Mouse (Mus musculus) left cerebral cortex, adult 18-20 months (tissue): ENCODE data around the gene Emc6. TPM values are rescaled to one million over a fixed set of nuclear protein-coding genes. Genes with fewer than 3 reads are reported as not detected.

Source experiments
- DNase-seq, 2 experiments: peaks; one replicate each; pipeline ENCODE4 v3.0.0; 2021 to 2022; ENCODE audit warnings: low spot score in 2 of 2, mixed read lengths in 1 of 2
- total RNA-seq, 2 experiments: library from RNA; stranded (reverse); gene quantifications; 2 replicates each; pipeline ENCODE4 v1.2.3; 2021

The Emc6 gene
- total RNA-seq, 2 experiments from 2014 or later, result 48.0 to 53.3 TPM

DNA sequence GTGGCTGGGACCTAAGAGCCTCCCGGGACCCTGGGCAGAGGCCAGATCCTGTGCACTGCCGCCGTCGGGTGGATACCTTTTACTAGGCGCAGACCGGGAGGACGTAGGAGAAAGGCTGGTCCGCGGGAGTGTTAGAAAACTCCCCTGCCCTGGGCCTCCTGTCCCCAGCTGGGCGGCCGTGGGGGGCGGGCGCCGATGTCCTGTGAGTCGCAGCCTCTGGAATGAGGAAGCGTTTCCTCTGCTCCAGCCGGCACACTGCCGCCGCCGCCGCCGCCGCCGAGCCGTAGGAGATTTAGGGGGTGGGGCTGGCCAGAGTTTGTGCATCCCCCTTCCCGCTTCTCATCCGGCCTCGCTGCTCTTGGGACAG is 655 bp upstream of the Emc6 start:
- DNase-seq, result peak; percentile 27 to 29

DNA sequence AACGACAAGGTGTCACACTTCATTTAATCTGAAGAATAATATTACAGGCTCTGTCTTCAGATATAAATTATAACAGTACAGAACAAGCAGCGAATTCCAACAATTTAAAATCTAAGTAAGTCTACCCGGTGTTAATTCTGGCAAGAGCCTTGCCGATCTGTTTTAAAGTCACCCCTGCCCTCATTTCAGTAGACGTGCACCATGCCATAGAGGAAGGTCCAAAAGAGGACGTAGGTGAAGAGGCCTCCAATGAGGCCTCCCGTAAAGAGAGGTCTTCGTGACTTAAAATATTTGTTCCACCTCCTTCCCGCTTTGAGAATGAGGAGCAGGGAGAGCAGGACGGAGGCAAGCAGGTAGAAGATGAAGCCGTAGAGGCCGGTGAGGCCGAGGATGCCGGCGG is 651 bp downstream of the Emc6 start:
- DNase-seq, result no peak

DNA sequence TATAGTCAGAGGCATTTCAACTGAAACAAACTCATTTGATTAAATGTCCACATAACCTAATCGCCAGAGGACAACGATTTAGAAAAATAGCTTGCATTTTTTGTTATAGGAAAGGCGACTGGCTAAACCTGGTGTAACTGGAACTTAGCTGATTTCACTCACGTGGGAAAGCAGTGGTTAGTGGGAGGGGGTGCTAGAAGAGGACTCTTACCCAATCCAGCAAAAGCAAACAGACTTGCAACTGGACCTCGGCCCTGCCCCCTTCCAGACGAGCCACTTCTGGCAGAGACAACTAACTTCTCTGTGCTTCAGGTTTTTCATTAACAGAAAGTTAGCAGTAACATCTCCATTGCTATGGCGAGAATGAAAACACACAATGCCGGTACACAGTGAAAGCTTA is 1.2 kb downstream of the Emc6 start:
- DNase-seq, result no peak

DNA sequence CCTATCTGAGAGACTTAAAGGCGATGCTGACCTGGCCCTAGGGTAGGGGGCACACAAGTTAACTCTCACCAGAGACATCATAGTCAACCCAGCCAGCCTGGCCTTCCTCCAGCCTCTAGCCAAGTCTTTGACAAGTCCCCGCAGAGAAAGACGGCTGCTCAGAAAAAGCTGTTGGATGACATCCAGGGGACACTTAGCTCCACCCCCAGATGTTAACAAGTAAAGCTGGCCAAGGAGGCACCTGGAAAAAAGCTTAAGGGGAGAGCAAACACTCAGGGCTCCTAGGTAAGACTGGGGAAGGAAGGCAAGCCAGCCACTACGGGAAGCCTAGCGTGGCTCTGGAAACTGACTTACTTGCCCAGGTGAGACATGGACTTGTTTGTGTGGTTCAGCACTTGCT is 4.7 kb downstream of the Emc6 start:
- no peak for DNase-seq

DNA sequence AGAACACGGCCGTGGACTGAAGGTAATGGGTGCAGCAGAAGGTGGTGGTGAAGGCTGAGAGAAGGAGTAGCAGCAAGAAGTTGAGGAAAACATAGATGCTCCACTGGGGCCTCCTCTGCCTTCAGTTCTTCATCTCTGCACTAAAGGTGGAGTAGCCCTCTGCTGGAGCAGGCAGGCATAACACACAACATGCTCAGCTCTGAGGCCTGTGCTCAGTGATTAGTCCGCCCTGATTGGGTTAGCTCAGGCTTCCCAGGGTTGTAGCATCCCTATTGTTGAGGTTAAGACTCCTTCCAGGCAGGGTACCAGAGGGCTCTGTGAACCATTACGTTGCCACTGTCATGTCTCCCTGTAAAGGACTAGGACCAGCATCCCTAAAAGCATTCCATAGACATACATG is 7.6 kb downstream of the Emc6 start:
- peak; percentile 63 to 70 for DNase-seq

DNA sequence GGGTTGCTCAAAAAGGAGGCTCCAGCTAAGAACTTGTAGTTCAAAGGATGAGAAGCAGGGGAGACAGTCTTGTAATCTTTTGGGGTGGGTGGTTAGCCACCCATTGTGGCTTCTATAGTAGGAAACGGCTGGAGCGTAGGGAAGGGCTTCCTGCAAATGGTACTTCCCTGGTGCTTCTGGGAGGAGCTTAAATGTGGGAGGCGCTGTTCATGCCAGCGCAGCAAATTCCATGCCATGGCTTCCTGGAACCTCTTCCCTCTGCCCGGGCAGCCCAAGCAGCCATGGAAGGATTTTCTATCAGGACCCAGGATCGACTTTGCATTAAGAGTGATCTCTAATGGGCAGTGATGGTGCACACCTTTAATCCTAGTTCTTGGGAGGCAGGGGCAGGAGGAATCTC is 8.3 kb downstream of the Emc6 start:
- no peak for DNase-seq

DNA sequence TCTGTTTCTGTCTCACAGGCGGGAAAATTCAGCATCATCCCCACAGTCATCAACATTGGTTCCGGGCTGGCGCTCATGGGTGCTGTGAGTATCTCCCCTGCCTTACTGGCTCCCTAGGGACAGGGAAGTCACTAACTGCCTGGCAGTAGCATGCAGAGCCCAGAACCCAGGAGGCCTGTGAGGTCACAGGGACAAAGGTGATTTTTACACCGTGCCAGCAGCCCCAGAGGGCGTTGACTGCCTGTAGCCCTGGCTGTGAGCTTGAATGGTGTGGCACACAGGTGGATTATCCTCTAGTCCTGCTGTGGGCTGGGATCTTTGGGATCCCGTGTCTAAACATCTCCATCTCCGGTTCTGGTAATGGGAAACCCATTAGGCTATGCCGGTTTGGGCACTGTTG is 8.8 kb downstream of the Emc6 start:
- no peak for DNase-seq

DNA sequence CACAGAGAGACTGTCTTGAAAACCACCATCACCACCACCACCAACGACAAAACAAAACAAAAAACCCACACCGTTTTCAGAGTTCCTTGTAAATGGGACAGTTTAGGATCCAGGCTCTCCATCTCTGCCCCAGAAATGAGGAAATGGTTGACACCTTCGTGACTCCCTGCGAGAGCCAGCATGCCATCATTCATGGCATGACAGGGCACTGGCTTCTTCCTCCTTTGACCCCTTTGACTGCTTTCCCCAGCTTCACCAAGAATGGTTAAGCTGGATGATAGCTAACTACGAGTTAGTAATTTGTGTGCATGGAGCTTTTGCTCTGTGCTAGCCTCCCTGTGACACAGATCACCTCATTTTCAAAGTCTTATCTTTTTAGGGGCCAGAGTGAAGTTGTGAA is 14.6 kb downstream of the Emc6 start:
- DNase-seq, result no peak

DNA sequence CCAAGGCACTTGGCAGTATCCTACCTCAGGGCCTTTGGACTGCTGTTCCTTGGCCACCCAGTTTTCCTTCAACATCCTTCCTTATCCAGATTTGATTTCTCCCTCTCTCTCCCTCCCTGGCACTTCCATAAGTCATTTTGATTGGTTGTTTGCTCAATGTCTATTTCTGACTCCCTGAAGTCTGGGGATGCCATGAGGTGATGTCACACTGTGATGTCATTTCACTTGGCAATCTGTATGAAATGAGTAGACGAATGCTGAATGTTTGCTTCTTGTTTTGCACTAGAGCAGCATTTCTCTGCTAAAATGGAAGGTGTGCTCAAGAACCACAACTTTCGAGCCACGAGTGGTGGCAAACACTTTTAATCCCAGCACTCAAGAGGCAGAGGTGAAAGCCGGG is 15.2 kb downstream of the Emc6 start:
- no peak for DNase-seq

DNA sequence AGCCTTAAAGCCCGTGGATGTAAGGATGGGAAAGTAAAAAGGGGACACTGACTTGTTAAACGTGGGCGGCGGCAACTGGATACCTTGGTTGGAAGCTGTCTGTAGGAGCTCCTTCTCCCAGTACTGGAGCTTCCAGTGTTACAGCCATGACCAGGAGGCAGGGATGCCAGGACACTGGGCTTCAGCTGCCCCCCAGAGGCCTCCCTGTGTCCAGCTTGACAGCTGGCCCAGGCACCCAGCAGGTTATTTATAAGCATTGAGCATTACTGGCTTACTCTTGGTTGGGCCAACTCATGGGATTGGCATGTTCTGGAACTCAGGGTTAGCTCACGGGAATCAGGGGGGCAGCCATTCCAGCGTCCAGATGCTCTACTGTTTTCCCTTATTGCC is 16.0 kb downstream of the Emc6 start:
- DNase-seq, result no peak

DNA sequence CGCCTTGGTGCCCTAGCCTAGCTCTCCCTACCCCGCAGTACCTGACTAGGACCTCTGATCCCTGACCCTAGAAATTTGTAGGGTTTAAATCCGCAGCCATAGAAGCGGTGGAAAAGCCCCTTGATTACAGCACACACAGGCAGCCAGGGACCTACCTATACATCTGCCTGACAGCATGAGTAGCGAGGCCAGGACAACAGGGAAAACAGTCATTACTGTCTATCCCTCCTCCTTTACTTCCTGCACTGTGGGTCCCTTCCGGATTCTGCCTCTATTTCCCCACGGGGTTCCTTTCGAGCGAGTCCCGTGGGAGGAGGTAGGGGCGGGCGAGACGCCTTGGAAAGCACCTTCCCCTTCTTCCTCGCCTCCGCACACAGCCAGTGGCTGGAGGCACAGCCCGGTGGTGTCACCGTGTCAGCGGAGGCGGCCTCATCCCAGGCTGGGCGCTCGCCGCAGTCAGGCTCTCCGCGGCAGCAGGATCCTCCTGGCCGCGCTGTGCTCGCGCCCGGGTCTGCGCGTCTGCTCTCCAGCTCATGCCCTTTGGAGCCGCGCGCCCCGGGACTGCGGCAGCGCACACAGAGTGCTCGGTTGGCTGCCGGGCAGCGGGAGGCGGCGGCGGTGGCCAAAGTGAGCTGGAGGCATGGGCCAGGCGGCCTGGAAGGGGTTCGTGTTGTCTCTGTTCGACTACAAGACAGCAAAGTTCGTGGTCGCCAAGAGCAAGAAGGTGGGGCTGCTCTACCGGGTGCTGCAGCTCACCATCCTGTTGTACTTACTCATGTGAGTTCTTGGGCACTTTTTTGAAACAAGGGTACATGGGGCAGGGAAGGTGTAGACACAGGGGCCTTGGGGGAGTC is 16.7 kb downstream of the Emc6 start, which contains the start of gene P2rx5:
TSS of gene P2rx5 (plus strand) at position 465 of the 854 bp plus-strand sequence.
- peak in 1 of 2 experiments; percentile 42 for DNase-seq

DNA sequence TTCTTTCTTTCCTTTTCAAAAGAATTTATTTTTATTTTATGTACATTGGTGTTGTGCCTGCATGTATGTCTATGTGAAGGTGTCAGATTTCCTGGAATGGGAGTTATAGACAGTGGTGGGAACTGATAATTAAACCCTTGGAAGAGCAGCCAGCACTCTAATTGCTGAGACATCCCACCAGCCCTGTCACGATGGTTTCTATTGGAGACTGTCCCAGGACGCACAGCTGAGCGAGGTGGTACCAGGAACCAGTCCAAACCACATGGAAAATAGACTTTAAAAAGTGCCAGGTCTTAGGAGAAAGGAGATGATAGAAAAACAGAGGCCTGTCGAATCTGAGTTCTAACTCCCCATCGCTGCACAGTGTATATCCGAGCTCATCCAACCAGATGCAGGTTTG is 21.8 kb downstream of the Emc6 start:
- DNase-seq, result no peak

DNA sequence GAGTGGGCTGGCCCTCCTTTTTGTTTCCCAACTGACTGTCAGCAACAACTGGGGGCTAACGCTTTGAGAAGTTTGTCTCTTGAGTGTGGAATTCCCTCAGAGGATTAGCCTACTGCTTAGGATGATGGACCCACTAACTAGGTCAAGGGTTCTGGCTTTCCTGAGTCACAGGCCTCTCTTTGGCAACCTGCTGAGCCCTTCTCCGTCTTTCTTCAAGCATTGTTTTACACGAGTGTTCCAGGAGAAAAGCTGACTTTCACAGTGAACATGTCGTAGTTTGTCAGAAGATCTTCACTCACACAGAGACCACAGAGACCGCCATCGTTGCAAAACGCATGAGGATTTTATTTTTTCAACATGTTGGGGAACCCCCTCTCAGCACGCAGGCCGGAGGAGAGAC is 28.6 kb downstream of the Emc6 start:
- DNase-seq, result no peak

DNA sequence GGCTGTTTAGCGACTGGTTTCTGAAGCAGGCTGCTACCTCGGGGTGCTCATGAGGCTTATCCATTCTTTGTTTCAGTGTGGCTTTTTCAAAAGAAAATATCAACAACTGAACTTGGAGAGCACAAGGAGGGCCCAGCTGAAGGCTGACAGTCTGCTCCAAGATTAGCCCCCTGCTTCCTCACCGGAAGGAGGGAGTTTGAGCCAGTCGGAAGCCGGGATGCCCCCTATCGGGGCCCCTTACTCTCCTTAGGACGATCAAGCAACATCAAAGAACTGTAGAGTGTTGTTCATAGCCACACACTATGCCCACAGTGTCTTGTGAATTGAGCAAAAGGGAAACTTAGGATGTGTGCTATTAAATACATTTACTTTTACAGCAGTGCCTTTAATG is 29.9 kb downstream of the Emc6 start:
- no peak for DNase-seq

DNA sequence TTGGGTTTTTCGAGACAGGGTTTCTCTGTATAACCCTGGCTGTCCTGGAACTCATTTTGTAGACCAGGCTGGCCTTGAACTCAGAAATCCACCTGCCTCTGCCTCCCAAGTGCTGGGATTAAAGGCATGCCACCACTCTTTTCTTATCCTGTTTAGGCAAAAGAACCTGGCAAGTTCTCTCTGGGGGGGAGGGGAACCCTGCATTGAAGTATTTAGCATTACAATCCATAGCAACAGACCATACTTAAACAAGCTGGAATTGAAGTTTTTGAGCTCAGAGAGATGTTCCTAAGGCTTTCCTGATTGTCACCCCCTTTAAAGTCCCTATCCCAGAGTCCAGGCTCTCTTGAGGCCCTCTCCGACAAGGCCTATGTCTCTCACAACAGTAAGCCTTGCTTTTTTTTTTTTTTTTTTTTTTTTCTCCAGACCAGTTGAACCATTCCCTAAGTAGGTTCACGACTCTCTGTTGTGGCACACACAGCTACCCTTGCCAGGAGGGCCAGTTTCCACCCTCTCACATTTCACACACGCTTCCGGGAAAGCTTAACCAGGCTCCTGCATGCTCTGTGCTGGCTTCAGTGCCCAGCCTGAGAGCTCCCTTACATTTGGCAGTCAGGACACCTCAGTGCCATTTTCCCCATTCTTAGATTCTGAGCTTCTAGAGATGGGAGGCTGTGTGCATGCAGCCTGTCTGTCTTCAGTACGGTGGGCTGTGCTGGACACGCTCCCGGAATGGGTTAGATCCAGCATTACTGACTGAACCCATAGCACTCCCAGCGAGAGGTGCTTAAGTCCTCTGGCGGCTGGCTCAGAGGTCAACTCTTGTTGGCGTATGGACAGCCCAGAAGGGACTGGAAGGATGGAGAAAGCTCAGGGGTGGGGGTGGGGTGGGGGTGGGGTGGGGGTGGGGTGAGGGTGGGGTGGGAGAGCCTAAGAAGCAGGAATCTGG is 30.5 kb downstream of the Emc6 start:
- no peak for DNase-seq

DNA sequence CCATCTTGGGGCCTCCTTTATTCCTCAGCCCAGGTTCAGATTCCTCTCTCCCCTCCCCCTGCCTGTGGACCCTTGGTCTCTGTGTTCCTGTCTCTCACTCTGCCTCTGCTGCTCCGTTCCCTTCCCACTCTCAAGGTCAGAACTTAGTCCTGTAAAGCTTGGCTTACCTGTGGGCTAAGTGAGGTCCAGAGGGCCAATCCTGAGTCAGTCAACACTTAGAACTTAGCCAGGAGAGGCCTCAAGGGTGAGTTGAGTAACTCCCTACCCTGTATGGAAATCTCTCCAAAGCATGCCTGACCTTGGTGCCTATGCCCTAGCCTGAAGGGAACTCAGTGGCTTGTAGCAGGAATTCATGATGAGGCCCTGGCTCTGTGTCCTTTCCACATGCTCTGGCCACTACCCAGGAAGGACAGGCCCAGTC is 32.6 kb downstream of the Emc6 start:
- no peak for DNase-seq

DNA sequence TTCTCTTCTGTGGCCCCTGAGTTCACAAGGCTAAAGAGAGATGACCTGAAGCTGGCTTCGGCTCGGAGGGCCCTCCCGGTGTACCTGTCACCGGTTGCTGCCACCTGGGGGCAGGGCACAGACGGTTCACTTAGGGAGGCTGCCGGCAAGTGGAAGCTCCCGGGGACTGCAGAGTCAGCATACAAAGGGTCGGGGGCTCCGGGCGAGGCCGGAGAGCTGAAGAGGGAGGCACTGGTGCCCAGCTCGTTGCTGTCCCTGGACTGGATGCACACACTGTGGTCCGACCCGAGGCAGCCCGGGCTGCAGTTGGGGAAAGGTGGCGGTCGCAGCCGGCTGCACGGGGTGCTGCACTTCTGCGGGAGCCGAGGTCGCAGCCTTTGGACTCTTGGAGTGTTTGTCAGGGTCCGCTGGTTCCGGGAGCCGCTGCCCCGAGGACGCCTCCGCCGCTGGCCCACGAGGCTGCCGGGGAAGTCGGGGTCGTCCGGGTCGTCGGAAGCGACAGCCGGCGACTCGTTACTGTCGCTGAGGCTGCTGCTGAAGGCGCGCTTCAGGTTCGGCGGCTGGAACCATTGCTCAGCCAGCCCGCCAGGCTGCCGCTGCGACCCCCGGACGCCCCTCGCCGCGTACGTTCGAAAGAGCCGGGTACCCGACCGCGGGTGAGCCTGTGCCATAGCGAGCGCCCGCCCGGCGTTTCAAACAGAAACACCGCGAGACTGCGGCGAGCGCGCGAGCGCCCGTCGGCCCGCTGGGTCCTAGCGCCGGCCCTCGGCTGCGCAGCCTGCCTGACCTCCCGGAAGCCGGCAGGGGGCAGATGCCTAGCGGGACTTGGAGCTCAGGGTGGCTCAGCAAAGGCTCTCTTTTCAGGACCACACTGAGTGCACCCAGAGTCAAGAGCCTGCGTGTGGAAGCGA is 39.0 kb downstream of the Emc6 start, which contains the start of gene Haspin:
TSS of gene Haspin (minus strand) at position 704 of the 911 bp plus-strand sequence.
- DNase-seq, result peak; percentile 88 to 92

DNA sequence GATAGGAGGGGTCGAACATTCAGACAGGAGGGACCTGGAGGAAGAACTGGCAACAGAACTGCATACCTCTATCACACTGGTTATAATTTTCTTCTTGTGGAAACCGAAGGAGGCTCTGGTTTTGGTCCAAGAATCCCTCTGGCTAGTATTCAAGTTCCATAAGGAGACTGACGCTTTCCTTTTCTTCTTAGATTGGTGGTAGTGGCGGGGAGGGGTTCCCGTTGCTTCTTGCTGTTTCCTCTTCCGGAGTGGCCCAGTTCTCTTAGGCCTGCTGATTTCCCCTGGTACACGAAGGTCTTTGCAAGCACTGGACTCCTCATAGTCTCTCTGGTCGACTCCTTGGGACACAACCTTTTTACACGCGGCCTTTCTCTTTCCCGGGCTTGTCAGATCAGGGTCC is 39.7 kb downstream of the Emc6 start:
- DNase-seq, result no peak

DNA sequence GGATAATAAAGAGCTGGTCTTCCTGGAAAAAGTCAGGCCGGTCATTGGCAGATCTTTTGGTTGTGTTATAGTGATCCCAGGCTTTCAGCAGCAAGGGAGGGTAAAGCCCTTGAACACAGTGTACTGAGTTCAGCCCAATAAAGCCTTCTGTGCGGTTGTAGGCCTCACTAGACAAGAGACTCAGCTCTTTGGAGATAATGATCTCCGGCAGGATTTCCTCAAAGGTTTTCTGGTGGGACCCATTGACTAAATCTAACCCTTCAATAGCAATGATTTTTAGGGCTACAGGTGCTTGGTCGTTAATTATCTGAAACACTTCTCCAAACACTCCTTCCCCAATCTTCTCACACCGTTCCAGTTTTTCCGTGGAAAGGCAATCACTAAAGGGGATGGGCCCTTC is 40.2 kb downstream of the Emc6 start:
- no peak for DNase-seq

DNA sequence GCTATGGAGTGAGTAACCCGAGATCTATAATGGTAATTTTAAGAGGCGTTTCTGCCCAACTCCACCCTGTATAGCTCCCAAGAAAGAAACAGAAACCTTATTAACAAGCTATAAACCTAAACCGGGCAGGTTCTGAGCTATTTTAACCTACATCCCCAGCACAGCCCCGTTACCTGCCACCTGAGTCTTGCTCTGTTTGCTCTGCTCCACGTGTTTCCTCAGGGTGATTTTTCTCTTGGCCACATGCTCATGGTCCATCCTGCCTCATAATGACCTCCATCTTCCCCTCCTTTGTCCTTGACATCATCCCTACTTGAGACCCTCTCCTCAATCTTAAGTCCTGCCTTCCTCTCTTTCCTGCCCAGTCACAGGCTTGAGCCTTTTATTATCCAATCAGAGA is 42.6 kb downstream of the Emc6 start:
- DNase-seq, result no peak

DNA sequence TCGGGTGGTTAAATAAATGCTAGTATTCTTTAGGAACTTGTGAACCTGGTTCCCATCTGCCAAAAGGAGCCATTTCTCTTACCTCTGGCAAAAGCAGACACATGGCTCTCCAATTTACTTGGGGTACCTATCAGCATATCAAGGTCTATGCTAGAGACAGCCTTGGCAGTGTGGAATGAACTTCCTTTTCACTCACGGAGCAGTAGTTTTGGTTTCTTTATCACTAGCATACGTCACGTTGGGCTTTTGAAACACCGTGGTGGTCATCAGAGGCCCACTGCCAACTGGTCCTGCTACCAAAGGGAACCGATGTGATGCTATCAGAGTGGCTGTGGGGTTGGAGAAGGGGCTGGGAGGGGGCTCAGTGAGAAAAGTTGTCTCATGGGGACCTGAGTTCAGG is 43.8 kb downstream of the Emc6 start:
- DNase-seq, result no peak
